Mouse (Mus musculus) regulatory T cell (primary cell): ENCODE data around the gene Arid5a.

Experiments
- in situ Hi-C: fragments of 300-600 bp; cut with MboI, MseI; formaldehyde crosslinking; loops from one replicate; pipeline ENCODE4 v1.15.1; 2025; ENCODE audit warnings: high pct_unique_total_duplicates

Gene Arid5a

DNA sequence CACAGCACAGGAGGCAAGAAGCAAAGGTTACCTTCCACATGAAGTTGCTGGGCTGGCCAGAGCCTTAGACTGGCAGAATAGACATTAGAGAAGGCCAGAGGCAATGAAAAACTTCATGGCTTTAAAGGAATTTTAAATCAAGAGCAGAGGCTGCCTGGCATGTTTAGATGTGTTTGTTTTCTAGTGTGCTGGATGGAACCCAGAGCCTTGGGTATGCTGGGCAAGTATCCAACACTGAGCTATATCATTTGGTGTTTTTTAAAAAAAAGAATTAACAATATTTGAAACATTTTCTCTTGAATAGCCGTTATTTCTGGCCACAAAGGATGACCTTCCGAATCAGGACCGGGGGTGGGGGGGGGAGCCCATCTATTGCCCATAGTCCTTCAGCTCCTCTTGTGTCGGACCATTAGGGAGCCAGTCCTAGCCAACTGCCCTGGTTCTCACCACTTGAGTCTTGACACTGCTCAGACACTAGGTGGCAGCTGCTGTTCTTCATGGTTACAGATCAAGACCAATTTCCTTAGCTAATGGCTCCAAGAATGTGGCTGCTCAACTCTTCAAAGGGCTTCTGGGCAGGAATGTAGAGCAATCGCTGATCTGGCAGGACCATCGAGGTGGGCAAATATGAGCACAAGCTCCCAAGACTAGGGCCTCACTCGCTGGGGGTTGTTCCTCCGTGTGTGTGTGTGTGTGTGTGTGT, 16.4 kb downstream of the Arid5a start:
- in situ Hi-C loops: no loop called here

DNA sequence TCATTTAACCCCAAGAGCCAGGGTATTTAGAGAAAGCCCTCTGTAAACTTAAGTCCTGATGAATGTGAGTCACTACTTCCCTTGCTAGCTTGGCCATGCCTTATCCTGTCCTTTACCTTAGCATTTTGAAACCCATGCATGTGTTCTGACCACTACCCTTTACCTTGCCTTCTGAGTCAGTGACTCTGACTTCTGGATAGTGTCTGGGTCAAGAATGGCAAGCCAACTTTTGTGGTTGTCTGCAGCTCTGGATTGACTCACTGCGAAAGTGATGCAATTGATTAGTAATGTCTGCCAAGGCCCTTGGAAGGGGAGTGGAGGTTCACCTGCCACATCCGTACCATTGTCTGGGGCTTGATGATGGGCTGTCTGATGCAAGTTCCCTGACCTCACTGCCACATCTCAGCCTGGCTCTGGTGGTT, 18.4 kb downstream of the Arid5a start:
- in situ Hi-C loops: no loop called here

DNA sequence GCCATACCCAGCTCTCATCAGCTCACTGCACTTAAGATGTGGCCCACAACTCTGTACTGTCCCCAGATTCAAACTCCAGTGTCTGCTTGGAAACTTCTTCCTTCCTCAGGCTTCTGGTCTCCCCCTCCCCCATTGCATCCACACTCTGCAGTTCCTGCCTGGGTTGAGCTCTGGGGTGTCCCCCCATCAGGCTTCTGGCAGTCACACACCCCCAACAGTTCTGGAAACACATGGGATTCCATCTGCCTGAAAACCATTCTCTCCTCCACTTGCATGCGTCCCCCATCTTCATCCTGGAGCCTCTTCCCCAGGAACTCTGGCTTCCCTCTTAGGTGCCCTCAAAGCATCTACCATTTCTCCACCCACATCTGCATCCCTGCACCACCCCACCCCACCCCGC, 19.3 kb downstream of the Arid5a start:
- in situ Hi-C loops: no loop called here

DNA sequence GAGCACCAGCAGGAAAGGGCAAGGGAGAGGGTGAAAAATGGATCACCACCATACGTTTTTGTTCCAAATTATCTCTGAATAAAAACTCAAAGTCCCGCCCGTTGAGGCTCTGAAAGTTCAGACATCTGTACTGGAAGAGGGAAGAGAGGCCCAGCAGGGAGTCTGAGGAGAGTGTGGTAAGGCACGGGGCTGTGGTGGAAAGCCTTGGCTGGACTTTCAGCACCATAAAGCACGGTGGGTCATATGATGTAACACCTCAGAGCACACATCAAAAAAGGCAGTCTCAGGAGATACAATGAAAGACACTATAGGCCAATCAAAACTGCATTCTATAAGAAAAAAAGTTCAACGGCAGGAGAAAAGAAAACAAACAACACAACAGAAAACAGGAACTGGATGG, 24.2 kb downstream of the Arid5a start:
- in situ Hi-C loops: no loop called here

DNA sequence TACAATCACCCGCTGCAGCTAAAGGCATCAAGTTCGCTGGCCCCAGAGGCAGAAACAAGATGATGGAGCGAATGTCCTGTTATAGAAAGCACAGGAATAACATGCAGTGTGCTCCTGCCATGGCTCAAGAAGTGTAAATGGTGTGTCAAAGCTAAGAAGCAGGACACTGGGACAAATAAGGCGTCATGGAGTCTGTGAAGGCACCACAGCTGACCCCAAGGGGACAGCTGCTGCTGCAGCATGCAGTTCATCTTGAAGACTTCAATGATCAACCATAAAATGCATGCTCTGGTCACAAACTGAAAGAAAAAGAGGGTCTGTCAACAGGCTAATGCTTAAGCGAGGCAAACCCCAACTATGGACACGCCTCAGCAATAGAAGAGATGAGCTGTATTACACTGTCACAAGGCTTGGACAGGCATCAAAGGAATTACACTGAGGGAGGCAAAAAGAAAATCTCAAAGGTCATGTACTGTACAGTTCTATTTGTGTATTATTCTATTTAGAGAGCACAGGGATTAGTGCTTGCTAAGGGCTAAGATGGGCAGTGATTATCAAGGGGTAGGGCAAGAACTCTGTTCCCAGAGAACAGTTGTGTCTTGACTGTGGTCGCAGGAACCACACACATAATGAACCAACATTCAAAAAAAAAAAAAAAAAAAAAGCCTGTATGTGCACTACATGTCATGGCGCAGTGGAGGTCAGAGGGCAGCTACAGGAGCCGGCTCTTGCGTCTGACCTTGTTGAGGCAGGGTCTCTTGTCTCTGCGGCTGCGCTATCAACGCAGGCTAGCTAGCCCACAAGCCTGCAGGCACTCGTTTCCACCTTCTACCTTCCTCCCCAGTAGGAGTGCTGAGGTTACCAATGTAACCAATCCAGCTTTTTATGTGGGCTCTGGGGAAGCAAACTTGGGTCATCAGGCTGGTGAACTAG, 25.7 kb downstream of the Arid5a start:
- in situ Hi-C loops: no loop called here

DNA sequence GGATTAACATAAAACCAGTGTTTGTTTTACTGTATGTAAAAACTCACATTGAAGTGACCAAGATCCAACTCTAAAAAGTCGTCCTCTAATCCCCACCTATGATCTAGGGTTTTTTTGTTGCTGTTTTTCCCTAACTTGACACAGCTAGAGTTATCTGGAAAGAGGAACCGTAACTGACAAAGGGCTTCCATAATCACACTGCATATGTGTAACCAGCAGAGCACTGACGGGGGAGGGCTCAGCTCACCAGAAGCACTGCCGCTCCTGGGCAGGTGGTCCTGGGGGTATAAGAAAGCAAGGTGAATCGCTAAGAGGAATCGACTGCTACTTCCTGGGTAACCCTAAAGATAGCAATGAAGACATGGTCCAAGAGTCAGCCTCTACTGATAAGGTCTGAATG, 35.0 kb downstream of the Arid5a start:
- in situ Hi-C loops: no loop called here

DNA sequence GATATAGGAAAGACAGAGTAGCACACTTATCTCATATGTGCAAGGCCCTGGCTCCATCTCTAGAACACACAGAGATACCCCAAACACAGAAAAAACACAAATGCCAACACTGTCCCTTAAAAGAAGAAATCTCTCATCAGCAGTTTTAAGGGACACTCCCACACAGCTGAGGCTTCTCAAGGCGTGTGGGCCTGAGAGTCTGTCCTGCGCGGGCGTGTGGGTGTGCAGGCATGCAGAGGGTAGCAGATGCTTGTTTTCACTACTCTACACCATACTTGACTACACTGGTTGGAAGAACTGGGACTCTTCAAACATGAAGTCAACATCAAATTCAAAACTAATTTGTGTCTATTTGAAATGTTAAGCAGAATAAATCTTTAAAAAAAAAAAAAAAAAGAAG, 44.8 kb downstream of the Arid5a start:
- in situ Hi-C loops: no loop called here

DNA sequence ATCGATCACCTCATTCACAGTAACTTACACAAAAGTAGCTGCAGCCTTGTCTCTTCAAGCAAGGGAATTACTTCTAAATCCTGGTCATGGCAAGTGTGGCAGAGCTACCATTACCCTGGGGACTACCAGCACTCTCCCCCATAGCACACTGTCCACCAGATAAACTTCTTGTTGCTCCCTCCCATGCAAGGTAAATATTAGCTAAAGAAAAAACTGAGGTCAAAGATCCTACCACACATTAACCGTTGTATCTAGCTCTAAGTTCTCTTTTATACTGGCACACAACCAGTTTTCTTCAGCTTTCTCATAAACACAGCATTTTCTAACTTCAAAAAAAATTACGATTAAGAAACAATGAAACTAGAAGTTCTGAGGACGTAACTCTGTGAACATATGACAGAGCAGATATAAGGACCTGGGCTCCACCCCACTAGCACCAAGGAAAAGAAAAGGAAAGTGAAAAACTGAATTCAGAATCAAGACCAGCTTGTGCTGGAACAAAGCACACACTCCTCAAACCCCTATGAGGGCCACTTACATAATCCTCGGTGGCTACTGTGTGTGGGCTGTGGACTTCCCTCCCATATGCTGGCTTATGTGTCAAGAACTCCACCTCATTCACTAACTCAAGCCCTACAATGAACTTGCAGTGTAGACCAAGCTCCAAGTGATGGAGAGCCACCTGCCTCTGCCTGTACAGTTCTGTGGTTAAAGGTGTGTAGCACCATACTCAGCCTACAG, 49.6 kb downstream of the Arid5a start:
- in situ Hi-C loops: no loop called here

DNA sequence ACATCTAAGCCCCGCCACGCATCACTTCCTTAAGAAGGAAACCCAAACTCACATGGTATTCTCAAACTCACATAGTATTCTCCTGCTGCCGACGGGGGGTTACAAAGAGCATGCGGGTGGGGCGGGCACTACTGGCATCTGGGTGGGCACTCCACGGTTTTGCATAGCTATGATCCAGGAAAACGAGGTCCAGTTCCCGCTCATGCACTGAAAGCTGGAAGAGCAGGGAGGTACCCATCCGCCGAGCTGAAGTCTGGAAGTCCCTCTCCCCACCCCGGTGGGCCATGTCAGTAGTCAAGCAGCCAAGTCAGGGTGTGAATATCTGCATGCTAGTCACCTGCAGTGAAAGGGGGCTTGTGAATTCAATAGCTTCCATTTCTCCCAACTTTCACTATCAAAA, 60.2 kb downstream of the Arid5a start:
- in situ Hi-C loops: loop anchor here (10.0 kb wide), 1 partner anchor 107 kb away; the partner anchor contains the start of gene Cnnm4

DNA sequence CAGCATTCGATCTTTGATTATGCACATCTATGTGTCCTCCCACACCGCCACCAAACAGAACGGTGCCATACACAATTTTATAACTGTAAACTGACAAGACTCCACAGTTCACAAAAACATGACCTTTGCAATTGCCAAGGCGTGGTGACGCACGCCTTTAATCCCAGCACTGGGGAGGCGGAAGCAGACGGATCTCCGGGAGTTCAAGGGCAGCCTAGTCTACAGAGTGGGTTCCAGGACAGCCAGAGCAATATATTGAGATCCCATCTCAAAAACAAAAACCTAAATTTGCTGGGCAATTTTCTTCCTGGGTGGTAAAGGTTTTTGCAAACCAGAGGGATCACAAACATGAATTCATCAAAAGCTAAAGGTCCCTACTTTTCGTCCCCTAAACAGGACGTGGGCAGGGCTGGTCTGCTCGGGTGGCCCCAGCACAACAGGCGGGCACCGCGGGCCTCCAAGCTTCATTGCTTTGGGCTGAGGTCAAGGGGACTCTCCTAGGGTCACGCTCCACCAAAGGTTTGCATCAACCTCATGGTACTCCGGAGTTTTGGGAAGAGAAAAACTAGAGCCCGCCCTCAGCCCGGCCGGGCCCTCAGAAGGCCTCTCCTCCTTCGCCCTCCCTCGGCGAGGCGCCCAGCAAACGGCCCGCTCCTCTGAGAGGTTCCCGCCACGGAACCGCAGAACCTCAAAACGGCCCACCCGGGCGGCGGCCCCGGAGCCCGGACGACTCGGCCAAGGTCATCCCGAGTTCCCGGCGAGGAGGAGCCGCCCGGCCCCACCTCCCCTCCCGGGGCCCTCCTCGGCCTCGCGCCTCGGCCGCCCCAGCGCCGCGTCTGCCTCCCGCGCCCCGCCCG, 60.8 kb downstream of the Arid5a start:
- in situ Hi-C loops: loop anchor here (10.0 kb wide), 1 partner anchor 106 kb away; the partner anchor contains the start of gene Cnnm4

DNA sequence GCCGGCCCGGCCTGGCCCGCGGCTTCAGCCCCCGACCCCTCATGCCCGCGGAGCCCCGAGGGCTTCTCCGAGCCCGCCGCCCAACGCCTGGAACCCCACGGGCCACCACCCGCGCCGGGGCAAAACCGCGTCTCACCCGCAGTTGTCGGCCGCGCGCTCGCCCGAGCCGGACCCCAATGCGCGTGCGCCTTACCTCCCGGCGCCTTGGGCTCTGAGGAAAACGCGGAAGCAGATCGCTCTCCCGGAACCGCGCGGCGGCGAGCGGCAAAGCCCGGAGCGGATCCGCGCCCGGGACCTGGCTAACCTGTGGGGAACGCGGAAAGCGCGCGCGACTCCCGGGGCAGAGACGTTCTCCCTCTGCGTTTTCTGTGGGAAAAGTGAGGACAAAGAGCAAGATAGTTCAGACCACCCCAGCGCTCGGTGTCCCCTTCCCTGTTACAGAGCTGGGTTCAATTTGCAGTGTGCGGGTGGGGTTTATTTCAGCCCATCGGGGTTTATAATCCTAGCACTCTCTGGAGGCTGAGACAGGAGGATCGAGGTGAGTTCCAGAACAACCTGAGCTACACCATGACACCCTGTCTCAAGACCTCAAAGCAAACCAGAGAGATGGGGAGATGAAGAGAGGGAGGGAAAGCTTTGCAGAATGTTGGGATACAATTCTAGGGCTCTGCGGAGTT, 61.6 kb downstream of the Arid5a start, which contains the start of gene Kansl3:
Gene Kansl3, minus strand, starts transcription at position 213 of the 677 bp plus-strand sequence.
- in situ Hi-C loops: loop anchor here (10.0 kb wide), 1 partner anchor 106 kb away; the partner anchor contains the start of gene Cnnm4

DNA sequence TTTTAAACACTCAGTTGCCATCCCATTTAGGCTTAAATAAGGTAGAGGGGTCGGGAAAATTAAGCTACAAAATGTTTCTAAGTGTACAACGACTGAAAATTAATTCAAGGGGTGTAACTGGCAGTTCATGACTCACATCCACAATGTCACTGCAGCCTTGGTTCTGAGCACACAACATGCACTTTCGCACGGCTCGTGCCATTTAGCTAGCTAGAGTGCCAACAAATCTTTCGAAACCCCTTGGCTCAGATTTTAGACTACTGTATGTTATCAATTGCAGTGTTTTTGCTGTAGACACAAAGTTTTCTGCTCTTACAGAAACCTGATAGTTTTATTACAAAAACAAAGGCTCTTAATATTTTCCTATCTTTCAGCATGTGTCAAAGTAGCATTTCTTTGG, 63.4 kb downstream of the Arid5a start:
- in situ Hi-C loops: no loop called here

DNA sequence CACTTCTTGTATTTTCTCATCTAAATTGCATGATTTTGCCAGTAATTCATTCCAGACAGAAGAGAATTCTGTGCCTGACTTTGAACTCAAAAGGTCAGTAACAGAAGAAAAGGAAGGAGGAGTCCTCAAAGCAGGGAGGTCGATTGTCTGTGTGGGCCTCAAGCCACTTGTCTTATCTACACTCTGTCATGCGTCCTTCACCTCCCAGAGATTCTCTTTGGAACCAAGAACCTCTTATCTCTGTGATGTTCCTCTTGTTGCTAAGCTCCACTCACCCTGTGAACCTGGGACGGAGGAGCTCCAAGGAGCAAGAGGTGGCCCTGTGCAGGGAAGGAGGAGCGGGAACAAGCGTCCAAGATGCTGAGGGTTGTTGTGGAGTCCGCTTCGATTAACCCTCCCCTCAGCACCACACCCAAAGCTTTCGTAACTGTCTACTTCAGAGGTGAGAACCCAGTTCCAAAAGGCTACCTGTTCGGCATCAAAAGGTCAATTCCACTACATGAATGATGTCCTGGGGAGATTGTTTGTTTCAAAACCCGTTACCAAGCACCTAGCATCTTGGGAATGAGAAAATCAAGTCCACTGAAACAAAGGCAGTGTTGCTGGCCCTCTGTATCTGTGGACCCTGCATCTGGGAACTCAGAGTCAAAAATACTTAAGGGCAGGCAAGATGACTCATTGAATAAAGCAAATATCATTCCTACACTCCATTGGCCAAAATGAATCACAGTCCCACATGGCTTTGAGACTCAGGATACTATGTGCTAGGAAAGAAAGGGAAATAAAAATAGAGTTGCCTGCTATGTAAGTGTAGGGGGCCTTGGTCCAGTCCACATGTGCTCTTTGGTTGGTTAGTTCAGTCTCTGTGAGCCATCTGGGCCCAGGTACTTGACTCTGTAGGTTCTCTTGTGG, 64.7 kb downstream of the Arid5a start, which contains the start of gene Fer1l5:
Gene Fer1l5, plus strand, starts transcription at position 358 of the 912 bp plus-strand sequence.
- in situ Hi-C loops: no loop called here
